Mouse (Mus musculus) heart, postnatal 14 days (tissue): ENCODE measurements around the gene BC048507. TPM values are rescaled to one million over a fixed set of nuclear protein-coding genes. Genes with fewer than 3 reads are reported as not detected.
"Not testable (repeated sequence)": the region's sequence is repeated elsewhere in the genome, so short reads cannot be mapped to it uniquely, and the experiment has no call there.

ENCODE experiments used
- DNase-seq, 2 experiments: peaks; one replicate each; pipeline ENCODE4 v3.0.0; 2021 to 2022
- intact Hi-C: fragments of 180-260 bp; cut with DNase I; formaldehyde crosslinking; loops from one replicate; pipeline ENCODE4 v1.15.1; 2025
- long read RNA-seq, 2 experiments: library from polyadenylated mRNA; stranded (forward); transcript quantifications; one replicate each; pipeline ENCODE4 v2.0.0; 2021
- total RNA-seq, 2 experiments: library from RNA; stranded (reverse); gene quantifications; 2 replicates each; pipeline ENCODE4 v1.2.3; 2021

BC048507 gene
- total RNA-seq, result not detected
- long read RNA-seq, experiment 1, result 0 reads
- long read RNA-seq, experiment 2, result 0 reads

- no peak for DNase-seq
Observed at GRCm38 (mm10) chr13:67863026-67863425, at the start of gene BC048507. TSS of gene BC048507 (plus strand) at chr13:67863326.

GRCm38 (mm10) chr13:67813710-67814660 lies 49.1 kb upstream of the BC048507 start, which contains the start of gene Zfp273:
TSS of gene Zfp273 (plus strand) at chr13:67813740.
- DNase-seq, result peak; percentile 69 to 73
- intact Hi-C loops, result no loop called here

More at GRCm38 (mm10) chr13:67863026-67863425, at the start of gene BC048507:
- intact Hi-C loops, result no loop called here

- no peak for DNase-seq
- intact Hi-C loops, result no loop called here
Observed at GRCm38 (mm10) chr13:67818636-67819035, 44.5 kb upstream of the BC048507 start.

GRCm38 (mm10) chr13:67830911-67831336 lies 32.2 kb upstream of the BC048507 start, which contains the start of gene Gm10037:
TSS of gene Gm10037 (plus strand) at chr13:67831106.
- DNase-seq, result peak; percentile 26 to 59
- intact Hi-C loops, result loop anchor here (5.0 kb wide), 1 partner anchor 104 kb away; the partner anchor contains the start of gene Zfp65

GRCm38 (mm10) chr13:67833137-67833536 lies 30.0 kb upstream of the BC048507 start:
- intact Hi-C loops, result loop anchor here (5.0 kb wide), 1 partner anchor 106 kb away; the partner anchor contains the start of gene Zfp65
- not testable (repeated sequence) for DNase-seq

GRCm38 (mm10) chr13:67843775-67844118 lies 19.4 kb upstream of the BC048507 start:
- no peak for DNase-seq
- intact Hi-C loops, result loop anchor here (2.0 kb wide), 2 partner anchors 161 to 207 kb away; partner anchors contain the start of genes Gm49345 and Zfp729a

- peak; percentile 47 to 71 for DNase-seq
- intact Hi-C loops, result loop anchor here (2.0 kb wide), 1 partner anchor 161 kb away; no protein-coding TSS in a partner anchor
Observed at GRCm38 (mm10) chr13:67844119-67844852, 18.8 kb upstream of the BC048507 start.

- no peak for DNase-seq
- intact Hi-C loops, result loop anchor here (2.0 kb wide), 1 partner anchor 162 kb away; no protein-coding TSS in a partner anchor
Observed at GRCm38 (mm10) chr13:67844853-67845194, 18.3 kb upstream of the BC048507 start.

- intact Hi-C loops, result no loop called here
- DNase-seq, result no peak
Observed at GRCm38 (mm10) chr13:67850361-67850760, 12.8 kb upstream of the BC048507 start.

GRCm38 (mm10) chr13:67853130-67853529 lies 10.0 kb upstream of the BC048507 start:
- intact Hi-C loops, result no loop called here
- DNase-seq, result no peak

GRCm38 (mm10) chr13:67853983-67854382 lies 9.1 kb upstream of the BC048507 start:
- DNase-seq, result no peak
- intact Hi-C loops, result no loop called here

- intact Hi-C loops, result no loop called here
- DNase-seq, result no peak
Observed at GRCm38 (mm10) chr13:67857317-67857716, 5.8 kb upstream of the BC048507 start.

GRCm38 (mm10) chr13:67862508-67862907 lies 618 bp upstream of the BC048507 start:
- intact Hi-C loops, result no loop called here
- no peak for DNase-seq

GRCm38 (mm10) chr13:67864764-67865350 lies 1.7 kb downstream of the BC048507 start:
- intact Hi-C loops, result no loop called here
- no peak for DNase-seq

GRCm38 (mm10) chr13:67867899-67868298 lies 4.8 kb downstream of the BC048507 start:
- intact Hi-C loops, result no loop called here
- DNase-seq, result no peak

- intact Hi-C loops, DNase-seq: not testable (repeated sequence)
Observed at GRCm38 (mm10) chr13:67876049-67876698, 13.0 kb downstream of the BC048507 start.

- intact Hi-C loops, result no loop called here
- no peak for DNase-seq
Observed at GRCm38 (mm10) chr13:67876699-67877254, 13.7 kb downstream of the BC048507 start.

- DNase-seq, result no peak
- intact Hi-C loops, result no loop called here
Observed at GRCm38 (mm10) chr13:67883966-67884365, 20.8 kb downstream of the BC048507 start.

GRCm38 (mm10) chr13:67909759-67910158 lies 46.6 kb downstream of the BC048507 start:
- DNase-seq, result no peak
- intact Hi-C loops, result no loop called here
